Mouse (Mus musculus): ENCODE data around the gene Lama1. TPM values are rescaled to one million over a fixed set of nuclear protein-coding genes. Genes with fewer than 3 reads are reported as not detected.
"Not testable (repeated sequence)": the region's sequence is repeated elsewhere in the genome, so short reads cannot be mapped to it uniquely, and the experiment has no call there.

Gene Lama1
- polyA plus RNA-seq, 1 experiment from 2014 or later, result 15.4 TPM

GRCm38 (mm10) chr17:67728751-67729150, 31.7 kb downstream of the Lama1 start:
- no peak overlapping the region for H3K9ac ChIP-seq
- H3K27ac ChIP-seq, result no peak overlapping the region
- DNase-seq (ENCODE audit: low spot score) (no peak), ATAC-seq (ENCODE audit: low FRiP score) (no peak)
- H3K4me1 ChIP-seq (replicated peaks; ENCODE audit: control insufficient read depth, insufficient read depth, low read length), result peaks cover 11% of the 10 kb centered on the region
- H3K36me3 ChIP-seq (replicated peaks; ENCODE audit: control insufficient read depth, insufficient read depth), result no peaks in the 10 kb centered on the region
- no peaks in the 10 kb centered on the region for H3K9me3 ChIP-seq (ENCODE audit: control insufficient read depth, low read length)
- no peak overlapping the region for H3K4me3 ChIP-seq (replicated peaks; ENCODE audit: low read length)
- 53% methylated on average over 7 of the region's 7 CpGs for WGBS
- no peak overlapping the region for H3K4me2 ChIP-seq (replicated peaks)
- no peaks in the 10 kb centered on the region for H3K27me3 ChIP-seq (ENCODE audit: control insufficient read depth, insufficient read depth, low read length)

GRCm38 (mm10) chr17:67731096-67731495, 34.0 kb downstream of the Lama1 start:
- no peaks in the 10 kb centered on the region for H3K9me3 ChIP-seq (ENCODE audit: control insufficient read depth, low read length)
- H3K4me2 ChIP-seq (replicated peaks), result no peak overlapping the region
- H3K4me3 ChIP-seq (replicated peaks; ENCODE audit: low read length), result no peak overlapping the region
- H3K27me3 ChIP-seq (ENCODE audit: control insufficient read depth, insufficient read depth, low read length), result no peaks in the 10 kb centered on the region
- H3K36me3 ChIP-seq (replicated peaks; ENCODE audit: control insufficient read depth, insufficient read depth), result 0 out of 2 replicates have a peak, but pooled peaks cover 4% of the 10 kb centered on the region
- WGBS, result 71% methylated on average over 3 of the region's 3 CpGs
- no peak for ATAC-seq (ENCODE audit: low FRiP score)
- no peak overlapping the region for H3K9ac ChIP-seq
- no peak overlapping the region for H3K27ac ChIP-seq
- H3K4me1 ChIP-seq (replicated peaks; ENCODE audit: control insufficient read depth, insufficient read depth, low read length), result no peaks in the 10 kb centered on the region
- no peak for DNase-seq (ENCODE audit: low spot score)

DNA sequence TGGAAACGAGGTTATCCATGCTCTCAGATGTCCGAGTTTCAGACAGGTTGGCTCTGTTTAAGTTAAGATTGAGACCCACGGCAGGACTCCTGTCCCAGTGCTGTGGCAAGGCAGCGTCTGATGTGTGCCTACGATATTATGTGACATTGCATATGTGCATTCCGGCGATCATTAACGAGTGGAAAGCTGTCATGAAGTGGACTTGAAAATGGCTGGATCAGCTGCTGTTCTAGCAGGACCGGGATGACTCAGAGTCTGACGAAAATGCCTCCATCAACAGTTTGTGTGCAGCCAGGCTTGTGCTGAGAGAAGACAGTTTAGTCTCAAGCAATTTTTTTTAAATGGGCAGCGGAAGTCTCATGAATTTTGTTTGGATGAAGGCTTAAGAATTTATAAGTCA, 34.9 kb downstream of the Lama1 start:
- 86% methylated on average over 11 of the region's 11 CpGs for WGBS
- no peak overlapping the region for H3K4me2 ChIP-seq (replicated peaks)
- no peak for ATAC-seq (ENCODE audit: low FRiP score)

DNA sequence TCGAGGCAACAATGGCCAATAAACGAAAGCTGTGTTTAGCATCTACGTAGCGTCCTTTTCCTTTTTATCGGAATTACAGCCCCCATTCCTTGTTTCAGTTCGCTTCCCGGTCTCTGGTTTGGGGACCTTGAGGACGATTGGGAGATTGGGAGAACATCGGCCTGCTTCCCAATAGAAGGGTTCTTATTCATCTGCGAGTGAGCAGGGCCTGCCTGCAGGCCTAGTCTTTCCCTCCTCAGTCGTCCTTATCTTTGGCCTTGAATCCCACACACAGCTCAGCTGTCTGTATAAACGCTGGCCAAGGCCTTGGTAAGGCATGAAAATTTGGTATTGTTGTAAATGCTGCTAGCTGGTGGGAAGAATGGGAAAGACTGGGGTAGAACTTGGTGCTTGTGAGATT, 36.5 kb downstream of the Lama1 start:
- Histone ChIP-seq H3K4me1 (replicated peaks; ENCODE audit: control insufficient read depth, insufficient read depth, low read length) (no peaks in the 10 kb centered on the region), H3K4me3 (replicated peaks; ENCODE audit: low read length) (no peak overlapping the region), H3K9me3 (ENCODE audit: control insufficient read depth, low read length) (no peaks in the 10 kb centered on the region), H3K36me3 (replicated peaks; ENCODE audit: control insufficient read depth, insufficient read depth) (peaks cover 5% of the 10 kb centered on the region; the same call in 1 of the 2 replicates), H3K9ac (no peak overlapping the region), H3K27me3 (ENCODE audit: control insufficient read depth, insufficient read depth, low read length) (no peaks in the 10 kb centered on the region), H3K27ac (no peak overlapping the region), H3K4me2 (replicated peaks) (no peak overlapping the region)
- 90% methylated on average over 12 of the region's 12 CpGs for WGBS
- ATAC-seq (ENCODE audit: low FRiP score), result no peak
- no peak for DNase-seq (ENCODE audit: low spot score)

More for the DNA sequence above, 34.9 kb downstream of the Lama1 start:
- Histone ChIP-seq H3K4me1 (replicated peaks; ENCODE audit: control insufficient read depth, insufficient read depth, low read length) (no peaks in the 10 kb centered on the region), H3K36me3 (replicated peaks; ENCODE audit: control insufficient read depth, insufficient read depth) (0 out of 2 replicates have a peak, but pooled peaks cover 4% of the 10 kb centered on the region), H3K27ac (no peak overlapping the region), H3K9ac (no peak overlapping the region), H3K9me3 (ENCODE audit: control insufficient read depth, low read length) (no peaks in the 10 kb centered on the region), H3K4me3 (replicated peaks; ENCODE audit: low read length) (no peak overlapping the region), H3K27me3 (ENCODE audit: control insufficient read depth, insufficient read depth, low read length) (no peaks in the 10 kb centered on the region)
- DNase-seq (ENCODE audit: low spot score), result no peak

DNA sequence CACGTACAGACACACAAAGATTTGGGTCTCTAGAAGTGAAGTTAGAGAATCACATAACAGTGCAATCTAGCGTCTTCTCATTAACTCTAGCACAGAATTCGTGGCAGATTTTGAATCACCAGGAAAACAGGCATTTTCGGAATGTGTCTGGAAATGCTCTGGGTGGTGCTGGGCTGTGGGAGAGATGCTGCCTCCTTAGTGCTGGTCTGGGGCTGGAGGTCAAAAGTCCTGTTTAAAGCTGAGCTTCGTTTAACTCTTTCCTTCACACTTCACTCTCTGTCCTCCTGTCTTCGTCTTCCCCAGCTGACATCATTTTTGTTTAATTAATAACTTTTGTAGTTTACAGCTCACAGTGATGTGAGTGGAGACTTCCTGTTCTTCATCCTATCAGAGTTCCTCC, 38.7 kb downstream of the Lama1 start:
- WGBS, result 89% methylated on average over 6 of the region's 6 CpGs
- H3K4me1 ChIP-seq (replicated peaks; ENCODE audit: control insufficient read depth, insufficient read depth, low read length), result no peaks in the 10 kb centered on the region
- H3K4me3 ChIP-seq (replicated peaks; ENCODE audit: low read length), result no peak overlapping the region
- H3K27me3 ChIP-seq (ENCODE audit: control insufficient read depth, insufficient read depth, low read length), result no peaks in the 10 kb centered on the region
- H3K36me3 ChIP-seq (replicated peaks; ENCODE audit: control insufficient read depth, insufficient read depth), result peaks cover 15% of the 10 kb centered on the region
- no peak for ATAC-seq (ENCODE audit: low FRiP score)
- no peak for DNase-seq (ENCODE audit: low spot score)
- H3K4me2 ChIP-seq (replicated peaks), result no peak overlapping the region
- H3K9me3 ChIP-seq (ENCODE audit: control insufficient read depth, low read length), result no peaks in the 10 kb centered on the region
- H3K27ac ChIP-seq, result no peak overlapping the region
- no peak overlapping the region for H3K9ac ChIP-seq

DNA sequence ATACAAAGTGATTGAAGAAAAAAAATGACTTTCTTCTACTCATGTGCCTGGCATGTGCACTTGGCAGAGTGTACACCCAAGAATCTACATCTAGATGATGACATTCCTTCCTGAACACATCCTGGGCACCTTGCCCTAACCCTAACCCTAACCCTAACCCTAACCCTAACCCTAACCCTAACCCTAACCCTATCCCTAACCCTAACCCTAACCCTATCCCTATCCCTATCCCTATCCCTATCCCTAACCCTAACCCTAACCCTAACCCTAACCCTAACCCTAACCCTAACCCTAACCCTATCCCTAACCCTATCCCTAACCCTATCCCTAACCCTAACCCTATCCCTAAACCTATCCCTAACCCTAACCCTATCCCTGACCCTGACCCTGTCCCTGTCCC, 44.2 kb downstream of the Lama1 start:
- peak; percentile 59 for DNase-seq (ENCODE audit: low spot score)
- not testable (repeated sequence) for H3K4me1 ChIP-seq (replicated peaks; ENCODE audit: control insufficient read depth, insufficient read depth, low read length); ATAC-seq (ENCODE audit: low FRiP score); H3K9me3 ChIP-seq (ENCODE audit: control insufficient read depth, low read length); H3K4me2 ChIP-seq (replicated peaks); H3K4me3 ChIP-seq (replicated peaks; ENCODE audit: low read length); H3K27me3 ChIP-seq (ENCODE audit: control insufficient read depth, insufficient read depth, low read length)
- Histone ChIP-seq H3K27ac (0 out of 2 replicates have a peak overlapping the region, but pooled peaks have one; percentile 61), H3K9ac (peak overlapping the region; percentile 46; the same call in 1 of the 2 replicates), H3K36me3 (replicated peaks; ENCODE audit: control insufficient read depth, insufficient read depth) (peaks cover 15% of the 10 kb centered on the region)

- Histone ChIP-seq H3K36me3 (replicated peaks; ENCODE audit: control insufficient read depth, insufficient read depth) (peaks cover 4% of the 10 kb centered on the region; the same call in 1 of the 2 replicates), H3K9me3 (ENCODE audit: control insufficient read depth, low read length) (no peaks in the 10 kb centered on the region), H3K4me3 (replicated peaks; ENCODE audit: low read length) (no peak overlapping the region), H3K27me3 (ENCODE audit: control insufficient read depth, insufficient read depth, low read length) (no peaks in the 10 kb centered on the region), H3K9ac (no peak overlapping the region), H3K4me1 (replicated peaks; ENCODE audit: control insufficient read depth, insufficient read depth, low read length) (no peaks in the 10 kb centered on the region), H3K27ac (no peak overlapping the region), H3K4me2 (replicated peaks) (no peak overlapping the region)
- DNase-seq (ENCODE audit: low spot score) (no peak), ATAC-seq (ENCODE audit: low FRiP score) (peak; percentile 81)
- 60% methylated on average over 9 of the region's 9 CpGs for WGBS
Observed at GRCm38 (mm10) chr17:67764167-67764871, 67.3 kb downstream of the Lama1 start.

DNA sequence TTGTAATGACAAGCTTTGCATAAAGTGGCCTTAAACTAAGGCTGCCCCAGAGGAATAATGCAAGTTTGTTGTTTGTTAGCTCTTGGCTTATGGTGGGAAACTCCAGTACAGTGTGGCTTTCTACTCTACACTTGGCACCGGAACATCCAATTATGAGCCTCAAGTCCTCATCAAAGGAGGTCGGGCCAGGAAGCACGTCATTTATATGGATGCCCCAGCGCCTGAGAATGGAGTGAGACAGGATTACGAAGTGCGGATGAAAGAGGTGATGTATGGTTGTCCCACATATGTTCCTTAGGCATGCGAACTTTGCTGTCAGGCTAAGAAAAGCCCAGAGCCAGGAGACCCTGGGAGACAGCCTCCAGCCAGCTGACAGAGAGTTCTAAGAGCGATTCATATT, 76.5 kb downstream of the Lama1 start:
- no peaks in the 10 kb centered on the region for H3K36me3 ChIP-seq (replicated peaks; ENCODE audit: control insufficient read depth, insufficient read depth)
- no peak for DNase-seq (ENCODE audit: low spot score)
- H3K27me3 ChIP-seq (ENCODE audit: control insufficient read depth, insufficient read depth, low read length), result no peaks in the 10 kb centered on the region
- no peak overlapping the region for H3K27ac ChIP-seq
- no peak; the same call in 1 of the 2 replicates for ATAC-seq (ENCODE audit: low FRiP score)
- no peak overlapping the region for H3K9ac ChIP-seq
- H3K4me3 ChIP-seq (replicated peaks; ENCODE audit: low read length), result no peak overlapping the region
- 58% methylated on average over 8 of the region's 8 CpGs for WGBS
- H3K9me3 ChIP-seq (ENCODE audit: control insufficient read depth, low read length), result no peaks in the 10 kb centered on the region
- H3K4me2 ChIP-seq (replicated peaks), result no peak overlapping the region
- no peaks in the 10 kb centered on the region for H3K4me1 ChIP-seq (replicated peaks; ENCODE audit: control insufficient read depth, insufficient read depth, low read length)

- WGBS, result 76% methylated on average over 9 of the region's 9 CpGs
- Histone ChIP-seq H3K4me2 (replicated peaks) (no peak overlapping the region), H3K9ac (no peak overlapping the region), H3K27ac (no peak overlapping the region), H3K27me3 (ENCODE audit: control insufficient read depth, insufficient read depth, low read length) (no peaks in the 10 kb centered on the region), H3K4me3 (replicated peaks; ENCODE audit: low read length) (no peak overlapping the region), H3K4me1 (replicated peaks; ENCODE audit: control insufficient read depth, insufficient read depth, low read length) (no peaks in the 10 kb centered on the region), H3K9me3 (ENCODE audit: control insufficient read depth, low read length) (no peaks in the 10 kb centered on the region), H3K36me3 (replicated peaks; ENCODE audit: control insufficient read depth, insufficient read depth) (peaks cover 13% of the 10 kb centered on the region; the same call in 1 of the 2 replicates)
- ATAC-seq (ENCODE audit: low FRiP score) (no peak), DNase-seq (ENCODE audit: low spot score) (peak; percentile 27)
Observed at GRCm38 (mm10) chr17:67776764-67777163, 79.7 kb downstream of the Lama1 start.
